Mouse (Mus musculus) small intestine, adult 2 months (tissue): ENCODE results near the gene Birc2. TPM values are rescaled to one million over a fixed set of nuclear protein-coding genes. Genes with fewer than 3 reads are reported as not detected.

Experiments
- H3K27ac ChIP-seq: fragments of 200-500 bp; 2 replicates; pipeline ENCODE4 v1.5.1; 2012; ENCODE audit warnings: low read depth, low read length, control low read depth, inconsistent platforms; ENCODE audit not compliant: insufficient read depth
- H3K27me3 ChIP-seq: fragments of 200-500 bp; 2 replicates; pipeline ENCODE4 v1.6.1; 2012; ENCODE audit warnings: mild to moderate bottlenecking, moderate library complexity, low read length, inconsistent platforms; ENCODE audit not compliant: control insufficient read depth, insufficient read depth
- H3K36me3 ChIP-seq: fragments of 200-500 bp; 2 replicates; pipeline ENCODE4 v1.6.1; 2012; ENCODE audit warnings: mild to moderate bottlenecking, low read length, control low read depth, inconsistent platforms; ENCODE audit not compliant: control insufficient read depth, insufficient read depth
- H3K4me1 ChIP-seq: fragments of 200-500 bp; 2 replicates; pipeline ENCODE4 v1.6.1; 2012; ENCODE audit warnings: low read length, inconsistent platforms, mixed read lengths; ENCODE audit not compliant: control insufficient read depth, insufficient read depth, insufficient read length
- H3K4me3 ChIP-seq: fragments of 200-500 bp; 2 replicates; pipeline ENCODE4 v1.5.1; 2012; ENCODE audit warnings: low read depth, mild to moderate bottlenecking, control low read depth, inconsistent platforms, low read length, moderate library complexity
- CTCF ChIP-seq: fragments of 200-500 bp; IDR thresholded peaks from 2 replicates; pipeline ENCODE4 v1.5.1; 2012; ENCODE audit warnings: low read depth, mild to moderate bottlenecking, control low read depth, inconsistent platforms, low read length, moderate library complexity, mixed read lengths; ENCODE audit not compliant: insufficient replicate concordance, insufficient read length; ENCODE audit errors: extremely low read depth
- POLR2A ChIP-seq: fragments of 200-500 bp; IDR thresholded peaks from 2 replicates; pipeline ENCODE4 v1.6.1; 2012; ENCODE audit warnings: low read depth, mild to moderate bottlenecking, control low read depth, inconsistent platforms, low read length, moderate library complexity
- WGBS: fragments of 180-500 bp; shearing (Covaris S2); methylation state at CpG from one replicate; pipeline ENCODE4 v1.1.7; 2018; 5-methylcytosine and 5-hydroxymethylcytosine counted together
- polyA plus RNA-seq: library from polyadenylated mRNA; depleted of rRNA; stranded (reverse); fragments of >200 nt; gene quantifications from 2 replicates; pipeline ENCODE4 v1.2.3, GENCODE M21; 2012

Gene Birc2
- polyA plus RNA-seq, 1 experiment, result 5.4 TPM

GRCm38 (mm10) chr9:7780250-7781150 is 56.4 kb downstream of the Birc2 start:
- 88% methylated on average over 8 of the region's 8 CpGs for WGBS
- TF ChIP-seq POLR2A (no peak), CTCF (no peak)
- H3K27ac ChIP-seq, result no peak overlapping the region

GRCm38 (mm10) chr9:7779786-7780185 is 57.1 kb downstream of the Birc2 start:
- no peak for TF ChIP-seq CTCF
- no peak for TF ChIP-seq POLR2A
- Histone ChIP-seq H3K27me3 (no peaks in the 10 kb centered on the region), H3K36me3 (peaks cover 5% of the 10 kb centered on the region), H3K4me1 (peaks cover 12% of the 10 kb centered on the region), H3K4me3 (no peak overlapping the region), H3K27ac (no peak overlapping the region)
- 80% methylated on average over 4 of the region's 4 CpGs for WGBS

More at GRCm38 (mm10) chr9:7780250-7781150, 56.4 kb downstream of the Birc2 start:
- Histone ChIP-seq H3K36me3 (peaks cover 5% of the 10 kb centered on the region), H3K27me3 (no peaks in the 10 kb centered on the region), H3K4me1 (peaks cover 12% of the 10 kb centered on the region), H3K4me3 (no peak overlapping the region)

- TF ChIP-seq POLR2A (no peak), CTCF (no peak)
- peaks cover 12% of the 10 kb centered on the region for H3K4me1 ChIP-seq
- no peaks in the 10 kb centered on the region for H3K27me3 ChIP-seq
- 81% methylated on average over 7 of the region's 7 CpGs for WGBS
- no peak overlapping the region for H3K4me3 ChIP-seq
- H3K27ac ChIP-seq, result no peak overlapping the region
- peaks cover 6% of the 10 kb centered on the region for H3K36me3 ChIP-seq
Observed at GRCm38 (mm10) chr9:7778771-7779170, 58.1 kb downstream of the Birc2 start.

GRCm38 (mm10) chr9:7777652-7778051 is 59.2 kb downstream of the Birc2 start:
- 57% methylated on average over 1 of the region's 1 CpGs for WGBS
- Histone ChIP-seq H3K27ac (no peak overlapping the region), H3K36me3 (peaks cover 14% of the 10 kb centered on the region), H3K4me3 (no peak overlapping the region), H3K27me3 (no peaks in the 10 kb centered on the region), H3K4me1 (peaks cover 12% of the 10 kb centered on the region)
- no peak for TF ChIP-seq CTCF
- no peak for TF ChIP-seq POLR2A

- TF ChIP-seq POLR2A (no peak), CTCF (no peak)
- Histone ChIP-seq H3K4me1 (peaks cover 12% of the 10 kb centered on the region), H3K36me3 (peaks cover 18% of the 10 kb centered on the region), H3K27ac (peak overlapping the region; percentile 27), H3K4me3 (no peak overlapping the region), H3K27me3 (no peaks in the 10 kb centered on the region)
- 87% methylated on average over 1 of the region's 1 CpGs for WGBS
Observed at GRCm38 (mm10) chr9:7776940-7777339, 59.9 kb downstream of the Birc2 start.

GRCm38 (mm10) chr9:7775986-7776385 is 60.9 kb downstream of the Birc2 start:
- Histone ChIP-seq H3K27ac (no peak overlapping the region), H3K4me3 (no peak overlapping the region), H3K4me1 (peaks cover 12% of the 10 kb centered on the region), H3K36me3 (peaks cover 18% of the 10 kb centered on the region), H3K27me3 (no peaks in the 10 kb centered on the region)
- TF ChIP-seq CTCF (no peak), POLR2A (no peak)
- WGBS, result 85% methylated on average over 3 of the region's 3 CpGs

- H3K27me3 ChIP-seq, result no peaks in the 10 kb centered on the region
- peaks cover 19% of the 10 kb centered on the region for H3K36me3 ChIP-seq
- WGBS, result 84% methylated on average over 2 of the region's 2 CpGs
- H3K4me3 ChIP-seq, result no peak overlapping the region
- TF ChIP-seq POLR2A (no peak), CTCF (no peak)
- no peak overlapping the region for H3K27ac ChIP-seq
- H3K4me1 ChIP-seq, result peaks cover 10% of the 10 kb centered on the region; the same call in 1 of the 2 replicates
Observed at GRCm38 (mm10) chr9:7775011-7775410, 61.9 kb downstream of the Birc2 start.

GRCm38 (mm10) chr9:7774538-7774937 is 62.3 kb downstream of the Birc2 start:
- Histone ChIP-seq H3K4me3 (no peak overlapping the region), H3K27ac (no peak overlapping the region), H3K36me3 (peaks cover 24% of the 10 kb centered on the region), H3K4me1 (peaks cover 10% of the 10 kb centered on the region; the same call in 1 of the 2 replicates), H3K27me3 (no peaks in the 10 kb centered on the region)
- WGBS, result 80% methylated on average over 10 of the region's 10 CpGs
- TF ChIP-seq CTCF (no peak), POLR2A (no peak)
